Mouse (Mus musculus) adrenal gland, postnatal 25 days (tissue): Measurements from ENCODE around the gene Polr2j. TPM values are rescaled to one million over a fixed set of nuclear protein-coding genes. Genes with fewer than 3 reads are reported as not detected.

Experiments used
- DNase-seq: peaks from one replicate; pipeline ENCODE4 v3.0.0; 2021; ENCODE audit warnings: mixed read lengths
- long read RNA-seq: library from polyadenylated mRNA; stranded (forward); transcript quantifications from one replicate; pipeline ENCODE4 v2.0.0, GENCODE M21; 2021
- total RNA-seq: library from RNA; stranded (reverse); gene quantifications from 2 replicates; pipeline ENCODE4 v1.2.3, GENCODE M21; 2021

Gene Polr2j
- 76.9 and 82.2 TPM in 2 replicates for total RNA-seq
- long read RNA-seq, transcript Polr2j-201 (4 exons, 646 nt), result major isoform, 32 of 39 reads
- long read RNA-seq, partial matches to known transcripts, result 1 of 39 reads
- long read RNA-seq, other reads (novel, unspliced or antisense), result 5 of 39 reads

DNA sequence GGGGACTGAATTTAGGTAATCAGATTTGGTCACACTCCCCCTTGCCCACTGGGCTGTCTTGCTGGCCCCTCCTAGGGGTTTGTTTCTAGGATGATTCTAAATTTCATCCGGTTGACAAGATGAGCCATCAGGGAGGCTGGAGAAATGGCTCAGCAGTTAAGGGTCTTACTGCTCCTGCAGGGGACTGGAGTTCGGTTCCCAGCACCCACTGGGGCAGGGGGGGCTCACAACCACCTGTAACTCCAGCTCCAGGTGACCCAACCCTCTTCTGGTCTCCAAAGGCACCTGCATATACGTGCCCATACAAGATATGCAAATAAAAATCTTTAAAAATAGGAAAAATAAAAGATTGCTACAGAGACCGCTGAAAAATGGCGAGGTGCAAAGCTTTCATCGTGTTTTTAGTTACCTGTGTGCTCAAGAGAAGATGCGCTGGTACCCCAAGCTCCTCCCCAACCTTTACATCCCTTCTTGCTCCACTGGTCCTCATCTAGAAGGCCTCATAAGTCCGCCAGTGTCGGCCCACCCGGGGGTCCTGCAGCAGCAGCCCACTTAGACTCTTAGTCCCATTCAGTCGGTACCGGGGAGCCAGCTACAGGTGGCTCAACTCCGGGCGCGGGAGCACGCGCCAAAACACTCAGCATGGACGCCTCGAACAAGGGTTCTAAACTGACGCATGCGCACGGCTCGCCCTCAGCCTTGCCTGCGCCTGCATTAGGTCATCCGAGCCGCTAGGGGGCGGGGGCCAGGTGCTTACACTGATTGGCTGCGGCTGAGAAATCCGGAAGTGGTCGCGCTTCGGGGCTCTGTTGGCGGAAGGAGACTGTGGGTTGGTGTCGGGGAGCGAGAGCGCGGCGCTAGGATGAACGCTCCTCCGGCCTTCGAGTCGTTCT lies at the start of gene Polr2j:
Polr2j (plus strand) TSS at position 741 of the 893 bp plus-strand sequence.
- DNase-seq, result peak; percentile 97

DNA sequence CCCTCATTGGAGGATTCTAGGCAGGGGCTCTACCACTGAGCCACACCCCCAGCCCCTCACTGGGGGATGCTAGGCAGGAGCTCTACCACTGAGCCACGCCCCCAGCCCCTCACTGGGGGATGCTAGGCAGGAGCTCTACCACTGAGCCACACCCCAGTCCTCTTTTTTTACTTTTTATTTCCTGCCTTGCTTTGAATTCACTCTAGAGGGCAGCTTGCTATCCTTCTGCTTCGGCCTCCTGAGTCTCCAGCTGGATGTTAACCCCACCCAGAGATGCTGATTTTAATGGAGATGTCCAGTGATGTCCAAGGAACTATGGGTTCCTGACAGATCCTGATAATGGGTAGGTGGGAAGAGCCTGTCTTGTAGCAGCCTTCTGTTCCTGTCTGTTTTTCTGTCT lies 47.0 kb upstream of the Polr2j start:
- no peak for DNase-seq

DNA sequence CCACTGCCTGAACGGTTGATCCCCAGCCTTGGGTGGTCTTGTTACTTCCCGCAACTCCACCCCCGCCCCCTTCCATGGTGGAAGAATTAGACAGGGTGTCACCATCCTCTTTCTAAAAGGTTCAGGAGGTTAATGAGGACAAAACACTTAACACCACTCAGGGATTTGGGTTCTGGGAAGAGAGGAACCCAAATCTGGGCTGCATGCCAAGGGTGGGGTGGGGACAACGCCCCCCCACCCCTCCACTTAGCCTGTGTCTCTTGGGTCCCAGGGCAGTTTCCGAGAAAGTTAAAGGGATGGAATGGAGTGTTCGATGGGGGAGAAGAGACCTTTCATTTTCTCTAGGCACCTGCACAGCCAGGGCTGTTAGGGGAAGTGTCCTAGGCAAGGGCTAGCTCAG lies 43.4 kb upstream of the Polr2j start:
- DNase-seq, result no peak

DNA sequence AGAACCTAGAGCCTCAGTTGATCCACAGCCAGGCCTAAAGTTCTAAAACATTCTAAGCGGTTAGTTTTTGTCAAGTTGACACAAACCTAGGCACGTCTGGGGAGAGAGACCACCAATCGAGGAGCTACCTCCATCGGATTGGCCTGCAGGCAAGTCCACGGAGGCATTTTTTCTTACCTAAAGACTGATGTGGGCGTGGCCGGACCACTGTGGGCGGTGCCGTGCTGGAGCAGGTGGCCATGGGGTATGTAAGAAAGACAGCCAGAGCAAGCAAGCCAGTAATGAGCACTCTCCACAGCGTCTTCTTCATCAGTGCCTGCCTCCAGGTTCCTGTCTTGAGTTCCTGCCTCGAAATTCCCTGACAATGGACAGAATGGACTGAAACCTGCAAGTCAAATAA lies 42.9 kb upstream of the Polr2j start:
- no peak for DNase-seq

DNA sequence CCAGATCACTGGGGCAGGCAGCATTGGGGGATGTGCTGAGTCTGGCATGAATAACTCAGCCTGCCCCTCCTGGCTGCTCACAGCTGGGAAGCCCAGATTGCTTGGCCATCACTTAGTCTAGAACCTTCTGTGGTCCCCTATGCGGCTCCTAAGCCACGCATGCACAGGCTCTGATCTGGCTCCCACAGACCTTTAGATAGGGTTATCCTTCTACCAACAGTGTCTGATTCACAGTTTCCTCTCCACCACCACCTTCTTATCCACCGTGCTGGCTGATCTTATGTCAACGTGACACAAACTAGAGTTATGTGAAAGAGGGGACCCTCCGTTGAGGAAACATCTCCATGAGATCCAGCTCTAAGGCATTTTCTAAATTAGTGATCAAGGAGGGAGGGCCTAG lies 41.4 kb upstream of the Polr2j start:
- DNase-seq, result no peak

DNA sequence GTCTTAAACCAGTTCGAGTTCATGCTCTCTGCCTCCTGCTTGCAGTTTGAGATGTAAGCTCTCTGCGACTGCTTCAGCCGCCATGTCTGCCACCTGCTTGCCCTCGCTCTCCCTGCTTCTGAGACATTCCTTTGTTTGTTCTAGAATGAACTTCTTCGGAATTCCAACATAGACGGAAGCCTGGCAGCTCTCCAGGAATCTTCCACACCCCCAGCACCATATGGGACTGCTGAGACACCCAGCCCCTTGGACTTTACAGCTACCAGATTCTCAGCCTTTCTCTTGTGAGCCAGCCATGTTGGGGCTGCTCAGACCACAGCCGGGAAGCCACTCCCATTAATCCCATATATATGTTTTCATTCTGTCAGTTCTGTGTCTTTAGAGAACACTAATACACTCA lies 40.1 kb upstream of the Polr2j start:
- DNase-seq, result no peak

DNA sequence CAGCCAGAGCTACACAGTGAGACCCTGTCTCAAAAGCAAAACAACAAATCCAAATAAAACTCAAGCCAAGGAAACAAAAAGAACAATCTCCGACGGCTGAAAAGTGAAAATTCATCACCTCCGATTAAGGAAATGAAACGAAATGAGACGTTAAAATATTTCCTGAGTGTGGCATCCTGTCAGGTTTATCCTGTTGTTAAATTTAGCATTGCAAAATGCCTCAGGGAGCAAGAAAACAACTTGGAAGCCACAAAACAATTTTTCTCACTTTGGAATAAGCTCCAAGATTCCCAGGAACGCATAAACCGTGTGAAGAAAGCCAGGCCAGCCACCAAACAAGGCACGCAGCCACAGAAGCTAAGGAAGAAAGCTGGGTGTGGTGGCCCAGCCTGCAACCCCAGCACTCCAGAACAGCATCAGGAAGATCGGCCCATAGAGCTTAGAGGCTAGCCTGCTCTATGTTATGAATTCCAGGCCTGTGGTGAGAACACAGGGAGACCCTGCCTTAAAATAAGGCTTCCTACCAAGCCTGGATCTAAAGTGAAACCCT lies 39.4 kb upstream of the Polr2j start:
- no peak for DNase-seq

DNA sequence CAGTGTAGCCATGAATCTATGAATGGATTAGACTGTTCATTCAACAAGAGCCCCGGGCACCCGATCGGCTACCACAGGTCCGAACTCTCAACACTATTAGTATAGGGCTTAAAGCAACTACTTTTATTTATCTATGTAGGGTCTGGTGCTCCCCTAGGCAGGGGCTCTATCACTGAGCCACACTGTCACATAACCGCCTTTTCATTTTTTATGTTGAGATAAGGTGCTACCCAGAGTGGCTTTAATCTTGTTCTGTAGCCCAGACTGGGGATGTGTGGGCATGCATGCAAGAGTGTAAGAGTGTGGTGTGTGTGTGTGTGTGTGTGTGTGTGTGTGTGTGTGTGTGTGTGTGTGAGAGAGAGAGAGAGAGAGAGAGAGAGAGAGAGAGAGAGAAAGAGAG lies 38.3 kb upstream of the Polr2j start:
- DNase-seq, result no peak

DNA sequence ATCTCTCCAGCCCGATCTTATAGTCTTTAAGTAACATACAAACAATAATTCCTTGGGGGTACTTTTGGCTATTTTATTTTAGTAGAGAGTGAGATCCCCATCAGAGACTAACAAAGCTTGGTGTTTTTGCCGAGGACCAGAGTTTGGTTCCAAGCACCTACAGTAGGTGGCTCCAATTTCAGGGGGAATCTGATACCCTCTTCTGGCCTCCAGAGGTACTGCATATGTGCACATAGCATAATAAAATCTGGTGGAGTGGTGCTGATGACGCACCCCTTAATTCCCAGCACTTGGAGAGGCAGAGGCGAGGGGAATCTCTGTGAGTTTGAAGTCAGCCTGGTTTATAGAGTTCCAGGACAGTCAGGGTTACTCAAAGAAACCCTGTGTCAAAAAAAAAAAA lies 34.1 kb upstream of the Polr2j start:
- DNase-seq, result no peak

DNA sequence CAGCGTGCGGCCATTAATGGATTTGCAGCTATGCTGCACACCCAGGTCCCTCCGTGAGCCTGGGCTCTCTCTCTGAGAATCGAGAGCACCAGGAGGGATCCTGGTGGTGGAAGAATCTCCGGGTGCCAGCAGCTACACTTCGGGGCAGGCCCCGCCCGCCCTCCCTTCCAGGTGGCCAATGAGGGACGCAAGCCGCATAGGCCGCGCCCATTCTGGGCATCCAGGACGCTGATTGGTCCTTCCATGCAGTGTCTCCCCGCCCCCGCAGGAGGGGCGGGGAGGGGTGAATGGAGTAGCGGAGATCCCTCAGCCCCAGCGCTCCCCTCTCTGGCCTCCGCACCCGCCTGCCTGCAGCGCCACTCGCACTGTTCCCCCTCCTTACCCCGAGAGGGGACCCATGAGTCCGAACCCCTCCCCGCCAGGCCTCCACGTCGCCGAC lies 32.7 kb upstream of the Polr2j start, which contains the start of gene Rasa4:
Rasa4 (plus strand) TSS at position 248 of the 439 bp plus-strand sequence.
- peak; percentile 92 for DNase-seq

DNA sequence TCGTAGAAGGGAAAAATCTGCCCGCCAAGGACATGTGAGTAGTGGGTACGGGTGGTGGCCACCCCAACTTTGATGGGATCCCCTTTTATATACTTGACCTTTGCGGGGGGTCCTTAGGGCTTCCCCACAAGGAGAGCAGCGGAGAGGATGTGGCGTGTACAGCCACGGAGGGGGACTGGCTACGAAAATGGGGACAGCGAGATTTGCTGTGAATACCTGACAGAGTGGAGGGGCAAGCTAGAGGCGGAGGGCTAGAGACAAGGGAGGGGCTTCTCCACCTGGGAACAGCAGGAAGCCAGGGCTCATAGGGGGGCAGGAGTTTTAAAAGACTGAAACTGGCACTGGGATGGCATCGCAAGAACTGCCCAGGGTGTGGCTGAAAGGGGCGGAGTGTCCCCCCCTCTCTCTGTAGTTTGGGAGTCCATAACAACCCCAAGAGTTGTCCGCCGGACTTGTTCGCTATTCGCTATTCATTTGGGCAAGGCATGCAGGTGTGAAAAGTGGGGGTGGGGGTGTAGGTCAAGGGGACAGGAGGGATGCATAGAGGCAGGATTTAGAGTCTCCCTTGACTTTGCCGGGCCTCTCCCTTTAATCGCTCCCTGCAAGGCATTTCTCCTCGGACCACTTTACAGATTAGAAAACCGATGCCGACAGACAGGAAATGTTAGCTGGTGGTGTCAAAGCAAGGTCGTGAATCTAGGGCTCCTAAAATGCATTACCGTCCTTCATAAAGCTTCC lies 32.1 kb upstream of the Polr2j start:
- DNase-seq, result no peak

DNA sequence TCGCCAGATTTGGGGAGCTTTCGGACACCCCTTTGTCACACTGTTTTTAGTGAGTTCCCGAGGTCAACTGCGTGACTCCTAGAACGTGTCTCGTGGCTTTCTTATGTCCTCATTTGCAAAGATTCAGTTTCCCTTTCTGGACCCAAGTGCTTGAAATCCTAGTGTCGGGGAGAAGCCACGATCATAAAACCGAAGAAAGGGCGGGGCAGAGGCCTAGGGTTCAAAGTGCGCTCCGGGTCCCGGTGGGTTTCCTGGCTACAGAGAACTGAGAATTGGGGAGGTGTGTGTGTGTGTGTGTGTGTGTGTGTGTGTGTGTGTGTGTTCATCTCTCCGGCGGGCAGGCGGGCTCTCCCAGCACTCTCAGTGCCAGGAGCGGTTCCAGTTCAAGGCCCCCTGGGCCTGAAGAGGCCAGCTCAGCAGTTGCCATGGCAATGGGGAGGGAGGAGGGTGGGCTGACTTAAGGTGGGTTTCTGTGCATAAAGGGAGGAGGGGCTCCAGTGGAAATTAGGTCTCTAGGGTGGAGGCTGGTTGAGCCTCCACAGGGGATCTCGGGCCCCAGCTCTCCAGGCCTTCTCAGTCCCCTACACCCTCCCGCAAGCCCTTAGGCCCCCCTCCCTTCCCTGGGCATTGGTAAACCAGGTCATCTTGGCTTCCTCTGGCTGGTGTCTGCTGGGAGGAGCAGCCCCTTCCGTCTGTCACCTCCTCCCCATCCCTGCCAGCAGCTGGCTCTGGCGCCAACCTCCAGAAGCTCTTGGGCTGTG lies 31.4 kb upstream of the Polr2j start:
- peak; percentile 64 for DNase-seq

DNA sequence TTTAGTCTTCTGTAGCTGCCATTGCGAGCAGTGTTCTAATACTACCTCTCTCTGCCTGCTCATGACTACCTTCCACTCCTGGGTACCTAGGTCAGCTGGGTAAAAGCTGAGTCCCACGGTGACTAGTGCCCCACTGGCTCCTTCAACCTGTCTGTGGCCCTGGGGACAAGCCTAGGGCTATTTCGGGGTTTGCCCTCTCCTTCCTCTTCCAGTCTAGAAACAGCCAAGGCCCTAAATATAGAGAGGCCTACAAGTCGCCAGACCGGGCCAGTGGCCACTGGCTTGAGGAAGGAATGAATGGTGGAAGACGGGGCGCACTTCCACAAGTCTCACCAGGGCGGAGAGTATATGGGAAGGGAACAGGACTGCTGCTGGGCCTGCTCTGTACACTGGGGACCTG lies 30.1 kb upstream of the Polr2j start:
- DNase-seq, result no peak

DNA sequence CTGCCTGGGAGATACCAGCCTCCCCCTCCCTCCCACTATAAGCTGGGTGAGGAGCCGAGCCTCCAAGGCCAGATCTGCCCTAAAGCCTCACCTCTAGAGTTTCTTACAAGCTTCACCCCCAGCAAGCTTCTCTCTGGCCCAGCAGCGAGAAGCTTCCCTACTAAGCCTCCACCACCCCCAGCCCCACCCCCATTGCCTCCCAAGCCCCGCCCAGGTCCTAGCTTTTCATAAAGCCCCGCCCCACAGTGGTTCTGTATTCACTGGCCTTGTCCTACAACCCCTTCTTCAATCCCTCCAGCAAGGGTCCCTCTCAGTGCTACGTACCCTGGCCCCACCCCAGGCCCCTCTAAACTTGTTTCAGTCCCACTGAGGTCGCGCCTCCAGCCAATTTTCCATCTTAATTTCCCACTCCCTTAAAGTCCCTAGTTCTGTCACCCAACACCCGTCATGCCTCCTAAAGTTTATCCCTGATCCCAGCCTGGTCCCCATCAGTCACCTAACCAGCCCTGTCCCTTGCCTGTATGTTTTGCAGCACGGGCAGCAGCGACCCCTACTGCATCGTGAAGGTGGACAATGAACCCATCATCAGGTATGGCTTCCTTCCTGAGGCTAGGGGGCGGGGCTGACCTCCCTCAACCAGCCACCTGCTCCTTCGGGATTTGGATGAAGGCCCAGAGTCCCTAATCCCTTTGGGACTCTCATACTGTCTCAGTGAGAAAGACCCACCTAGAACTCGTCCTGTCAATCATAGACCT lies 27.4 kb upstream of the Polr2j start:
- no peak for DNase-seq

DNA sequence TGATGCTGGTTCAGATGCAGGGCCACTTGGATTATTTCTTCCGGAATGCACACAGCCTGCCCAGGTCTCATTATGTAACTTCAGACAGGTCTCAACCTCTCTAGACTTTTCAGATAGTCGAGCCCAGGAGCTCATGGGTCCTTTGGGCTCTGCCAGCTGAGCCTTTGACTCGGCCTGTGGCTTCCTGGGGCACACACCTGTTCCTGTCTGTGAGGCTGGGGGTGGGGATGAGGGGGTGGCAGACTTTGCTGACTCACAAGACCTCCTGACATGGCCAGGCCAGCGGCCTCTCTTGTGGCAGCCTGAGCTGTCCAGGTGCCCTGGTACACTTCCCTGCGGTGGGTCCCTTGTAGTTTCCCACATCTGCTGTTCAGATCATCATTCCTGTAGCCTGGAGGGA lies 24.5 kb upstream of the Polr2j start:
- DNase-seq, result no peak

DNA sequence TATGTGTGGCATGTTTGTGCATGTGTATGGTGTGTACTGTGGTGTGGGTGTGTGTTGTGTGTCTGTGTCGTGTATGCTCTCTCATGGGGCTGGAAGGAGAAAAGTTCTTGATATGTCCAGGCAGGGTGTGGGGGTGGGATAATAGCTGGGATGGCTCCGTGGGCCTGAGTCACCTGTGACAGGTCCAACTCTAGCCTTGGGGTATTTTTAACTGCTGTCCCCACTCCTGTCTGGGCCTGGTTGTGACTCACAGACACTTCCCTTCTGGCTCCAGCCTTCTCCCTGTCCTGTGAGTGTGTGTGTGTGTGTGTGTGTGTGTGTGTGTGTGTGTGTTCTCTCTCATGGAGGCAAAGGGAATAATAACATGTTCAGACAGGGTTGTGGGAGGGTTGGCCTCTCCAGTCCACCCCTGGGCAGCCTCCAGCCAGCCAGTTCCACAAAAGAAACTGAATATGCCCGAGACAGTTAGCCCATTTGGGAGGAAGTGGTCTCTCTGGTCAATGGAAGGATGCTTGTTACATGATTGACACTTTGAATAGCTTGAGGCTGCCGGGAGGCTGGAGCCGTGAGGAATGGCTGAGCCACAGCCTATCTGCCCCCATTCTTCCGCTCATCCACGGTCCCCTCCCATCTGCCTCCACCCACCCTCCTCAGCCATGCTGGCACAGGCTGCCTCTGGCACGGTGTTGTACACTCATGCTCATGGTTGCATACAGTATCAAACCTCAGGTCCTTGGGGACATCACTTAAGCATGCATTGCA lies 22.0 kb upstream of the Polr2j start:
- no peak for DNase-seq

DNA sequence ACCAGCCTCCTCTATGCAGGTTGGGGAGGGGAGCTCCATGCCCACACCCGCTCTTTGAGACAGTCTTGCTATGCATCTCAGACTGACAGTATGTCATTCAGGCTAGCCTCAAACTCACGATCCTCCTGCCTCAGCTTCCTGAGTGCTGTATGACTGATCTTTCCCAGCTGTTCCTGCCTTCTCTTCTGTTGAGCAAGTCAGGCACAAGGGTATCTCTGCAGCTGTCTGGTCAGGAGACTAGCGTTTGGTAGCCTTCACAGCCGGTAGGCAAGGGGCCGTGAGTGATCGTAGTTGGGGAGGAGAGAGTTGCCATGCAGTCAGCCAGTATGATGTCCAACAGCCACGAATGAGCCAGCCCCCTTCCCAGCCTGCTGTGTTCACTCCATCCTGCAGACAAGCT lies 21.3 kb upstream of the Polr2j start:
- DNase-seq, result no peak

DNA sequence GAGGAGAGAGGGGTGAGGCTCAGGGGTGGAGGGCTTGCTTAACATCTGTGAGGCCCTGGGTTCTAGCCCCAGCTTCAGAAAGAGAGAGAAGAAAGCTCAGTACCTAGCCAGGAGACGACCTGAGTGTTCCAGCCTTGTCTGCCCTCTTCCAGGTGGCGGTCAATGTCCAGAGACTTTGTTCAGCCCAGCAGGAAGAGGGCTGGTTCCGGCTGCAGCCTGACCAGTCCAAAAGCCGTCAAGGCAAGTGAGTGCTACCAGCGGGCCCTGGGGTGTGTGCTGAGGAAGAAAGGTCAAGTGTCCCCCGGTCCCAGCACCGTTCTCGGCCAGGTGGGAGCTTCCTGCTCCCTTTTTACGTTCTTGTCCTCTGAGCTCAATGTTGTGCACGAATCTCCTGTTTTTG lies 17.9 kb upstream of the Polr2j start:
- no peak for DNase-seq

DNA sequence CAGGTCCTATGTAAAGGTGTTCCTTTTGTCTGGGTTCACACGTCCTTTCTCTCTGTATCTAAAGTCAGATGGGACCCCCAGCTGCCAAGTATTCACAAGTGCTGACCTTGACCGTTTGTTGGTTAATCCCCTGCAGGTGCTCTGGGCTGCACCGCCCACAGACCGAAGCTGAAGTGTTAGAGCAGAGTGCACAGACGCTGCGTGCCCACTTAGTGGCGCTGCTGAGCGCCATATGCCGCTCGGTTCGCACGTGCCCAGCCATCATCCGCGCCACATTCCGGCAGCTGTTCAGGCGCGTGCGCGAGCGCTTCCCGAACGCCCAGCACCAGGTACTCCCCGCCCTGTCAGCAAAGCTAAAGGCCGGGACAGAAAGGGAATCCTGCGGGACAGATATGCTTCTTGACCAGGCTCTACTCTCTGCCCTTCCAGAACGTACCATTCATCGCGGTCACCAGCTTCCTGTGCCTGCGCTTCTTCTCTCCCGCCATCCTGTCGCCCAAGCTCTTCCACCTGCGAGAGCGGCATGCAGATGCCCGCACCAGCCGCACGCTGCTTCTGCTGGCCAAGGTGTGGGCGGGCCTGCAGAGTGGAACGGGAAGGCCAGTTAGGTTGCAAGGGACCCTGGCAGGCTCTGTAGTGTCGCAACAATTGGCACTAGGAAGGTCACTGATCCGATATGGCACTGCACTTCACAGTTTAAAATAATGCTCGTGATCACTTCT lies 14.2 kb upstream of the Polr2j start:
- peak; percentile 74 for DNase-seq

DNA sequence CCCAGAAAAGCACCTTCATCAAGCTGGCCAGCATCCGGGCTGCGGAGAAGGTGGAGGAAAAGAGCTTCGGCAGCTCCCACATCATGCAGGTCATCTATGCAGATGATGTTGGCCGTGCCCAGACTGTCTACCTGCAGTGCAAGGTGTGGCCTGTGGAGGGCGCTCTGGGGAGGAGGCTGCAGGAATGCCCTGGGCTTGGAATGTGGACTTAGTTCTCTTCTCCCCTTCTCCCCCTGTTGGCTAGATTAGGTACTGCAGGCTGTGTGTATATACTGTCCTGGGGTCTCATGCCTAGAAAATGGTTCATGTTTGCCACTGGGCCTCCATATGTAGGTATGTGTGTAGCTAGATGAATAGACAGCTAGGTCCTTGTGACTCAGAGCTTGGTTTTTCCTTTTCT lies 11.9 kb upstream of the Polr2j start:
- no peak for DNase-seq
